Mouse (Mus musculus) E14TG2a.4 (cell line): ENCODE measurements at regions not wholly inside any gene's neighbourhood (a gene's known extent, or its start where the extent isn't known, plus 50 kb on each side); places are given as distances from the start of the nearest gene placed in this dataset.
"Not testable (repeated sequence)": the region's sequence is repeated elsewhere in the genome, so short reads cannot be mapped to it uniquely, and the experiment has no call there.

Experiments
- CTCF ChIP-seq: conservative IDR thresholded peaks from 2 replicates; pipeline ENCODE4 v1.5.1; 2014; ENCODE audit warnings: low read length
- NANOG ChIP-seq: IDR thresholded peaks from 2 replicates; pipeline ENCODE4 v1.6.1; 2014; ENCODE audit warnings: borderline replicate concordance, low read length, mixed read lengths

- not testable (repeated sequence) for TF ChIP-seq CTCF
- peak; percentile 79 for TF ChIP-seq NANOG
These were observed 177.6 kb upstream of the Meis2 start for GRCm38 (mm10) chr2:116243191-116243590.
